Mouse (Mus musculus) thymus, adult 2 months (tissue): ENCODE measurements around the gene Proser3.

Experiments used
- CTCF ChIP-seq: fragments of 200-500 bp; IDR thresholded peaks from 2 replicates; pipeline ENCODE4 v1.5.1; 2012; ENCODE audit warnings: mild to moderate bottlenecking, control low read depth, low read length, moderate library complexity, borderline replicate concordance; ENCODE audit not compliant: control insufficient read depth, poor library complexity, insufficient read depth; ENCODE audit errors: extremely low read depth
- POLR2A ChIP-seq: fragments of 200-500 bp; IDR thresholded peaks from 2 replicates; pipeline ENCODE4 v1.6.1; 2012; ENCODE audit warnings: mild to moderate bottlenecking, low read length, control low read depth, moderate library complexity; ENCODE audit not compliant: control insufficient read depth, poor library complexity, insufficient read depth; ENCODE audit errors: extremely low read depth

DNA sequence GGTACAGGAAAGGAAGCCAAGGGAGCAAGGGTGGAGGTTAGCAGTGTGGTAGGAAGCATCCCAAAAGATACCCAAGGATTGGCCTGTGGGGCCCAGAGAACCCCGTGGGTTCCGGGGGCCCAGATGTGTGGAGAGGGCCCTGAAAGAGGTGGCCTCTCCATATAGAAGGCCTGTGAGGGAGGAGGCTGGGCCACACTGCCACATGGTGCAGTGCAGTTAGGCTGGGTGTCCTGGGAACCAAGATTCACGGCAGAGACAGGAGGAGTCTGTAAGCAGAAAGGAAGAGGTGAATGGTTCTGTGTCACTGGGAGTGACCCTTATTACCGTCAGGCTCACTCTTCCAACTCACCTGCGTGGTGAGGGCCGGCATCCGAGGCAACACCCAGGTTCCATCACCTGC is 11.5 kb downstream of the Proser3 start:
- TF ChIP-seq POLR2A (no peak), CTCF (no peak)
